Mouse (Mus musculus): ENCODE data around the gene Aldh16a1.
A peak's percentile ranks its signal among the peaks of the same experiment; 100 is the strongest.
"Not testable (repeated sequence)": the region's sequence is repeated elsewhere in the genome, so short reads cannot be mapped to it uniquely, and the experiment has no call there.

The Aldh16a1 gene

GRCm38 (mm10) chr7:45157459-45157858 is 3.1 kb upstream of the Aldh16a1 start:
- no peak for DNase-seq (ENCODE audit: low read depth, low spot score)

GRCm38 (mm10) chr7:45156206-45156605 is 1.8 kb upstream of the Aldh16a1 start:
- no peak for DNase-seq (ENCODE audit: low read depth, low spot score)

DNA sequence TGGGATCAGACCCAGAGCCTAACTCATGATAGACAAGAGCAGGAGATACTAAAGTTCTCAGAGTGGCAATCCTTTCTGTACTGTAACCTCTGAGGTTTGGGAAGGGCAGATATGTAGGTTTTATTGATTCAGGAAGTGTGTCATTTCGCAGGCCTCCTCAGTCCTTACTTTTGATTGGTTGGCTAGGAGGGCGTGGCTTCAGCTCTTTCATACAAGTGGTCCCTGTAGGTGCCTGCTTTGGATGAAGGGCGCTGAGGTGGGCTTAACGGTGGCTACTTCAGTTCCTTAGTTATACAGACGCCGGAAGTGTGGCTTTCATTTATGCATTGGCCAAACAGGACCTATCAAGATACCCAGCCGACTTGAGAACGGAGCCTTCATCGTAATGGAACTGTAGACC is 1.2 kb upstream of the Aldh16a1 start:
- peak; percentile 86 for DNase-seq (ENCODE audit: low read depth, low spot score)

DNA sequence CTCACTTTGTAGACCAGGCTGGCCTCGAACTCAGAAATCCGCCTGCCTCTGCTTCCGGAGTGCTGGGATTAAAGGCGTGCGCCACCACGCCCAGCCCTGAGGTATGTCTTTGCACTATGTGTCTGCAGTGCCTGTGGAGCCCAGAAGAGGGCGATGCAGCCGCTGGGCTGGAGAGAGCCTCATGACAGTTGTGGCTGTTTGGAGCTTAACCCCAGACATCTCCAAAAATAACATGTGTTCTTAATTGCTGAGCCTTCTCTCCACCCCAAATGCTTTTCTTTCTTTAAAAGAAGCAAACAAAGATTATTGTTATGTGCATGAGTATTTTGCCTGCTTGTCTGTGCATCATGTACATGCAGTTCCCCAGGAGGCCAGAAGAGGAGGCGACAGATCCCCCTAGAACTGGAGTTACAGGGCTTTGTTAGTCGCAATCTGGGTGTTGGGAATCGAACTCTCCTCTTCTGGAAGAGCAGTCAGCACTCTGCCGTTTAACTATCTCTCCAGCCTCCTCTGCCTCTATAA is 670 bp upstream of the Aldh16a1 start:
- DNase-seq (ENCODE audit: low read depth, low spot score): peak; percentile 96

DNA sequence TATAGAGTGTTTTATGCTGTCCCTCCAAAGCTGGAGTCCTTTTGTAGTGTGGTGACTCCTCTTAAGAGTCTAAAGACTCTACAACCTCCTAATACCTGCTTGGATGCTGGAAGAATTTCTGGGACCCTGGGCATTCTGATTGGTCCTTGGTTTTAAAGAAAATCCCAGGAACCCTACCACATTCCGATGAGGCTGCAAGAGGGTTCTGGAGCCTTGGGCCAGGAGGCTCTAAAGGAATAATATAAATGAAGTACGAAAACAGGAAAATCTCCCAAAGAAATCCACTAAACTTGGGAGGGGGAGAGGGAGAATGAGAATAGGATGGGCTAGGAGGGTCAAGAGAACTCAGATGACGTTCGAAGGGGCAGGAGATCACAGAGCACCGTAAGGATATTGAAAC is 798 bp downstream of the Aldh16a1 start:
- peak; percentile 54 for DNase-seq (ENCODE audit: low read depth, low spot score)

GRCm38 (mm10) chr7:45153052-45153451 is 1.3 kb downstream of the Aldh16a1 start:
- not testable (repeated sequence) for DNase-seq (ENCODE audit: low read depth, low spot score)

GRCm38 (mm10) chr7:45151303-45151702 is 3.1 kb downstream of the Aldh16a1 start:
- DNase-seq (ENCODE audit: low read depth, low spot score): no peak

DNA sequence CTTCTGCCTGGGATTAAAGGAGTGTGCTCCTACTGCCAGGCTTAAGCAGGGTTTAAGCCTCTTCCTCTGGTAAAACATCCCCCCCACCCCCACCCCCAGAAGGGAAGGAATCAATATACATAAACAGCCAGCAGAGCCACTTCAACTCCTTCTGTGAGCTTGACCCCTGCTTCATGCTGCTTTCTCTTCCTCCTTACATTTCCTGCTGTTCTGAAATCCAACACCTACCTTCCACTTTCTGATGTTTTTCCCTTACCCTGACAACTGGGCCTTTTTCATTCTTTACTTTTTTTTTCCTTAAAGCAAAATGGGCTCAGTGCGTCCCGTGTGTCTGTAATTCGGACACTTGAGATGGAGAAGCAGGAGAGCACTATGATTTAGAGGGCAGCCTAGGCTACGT is 4.1 kb downstream of the Aldh16a1 start:
- no peak for DNase-seq (ENCODE audit: low read depth, low spot score)

DNA sequence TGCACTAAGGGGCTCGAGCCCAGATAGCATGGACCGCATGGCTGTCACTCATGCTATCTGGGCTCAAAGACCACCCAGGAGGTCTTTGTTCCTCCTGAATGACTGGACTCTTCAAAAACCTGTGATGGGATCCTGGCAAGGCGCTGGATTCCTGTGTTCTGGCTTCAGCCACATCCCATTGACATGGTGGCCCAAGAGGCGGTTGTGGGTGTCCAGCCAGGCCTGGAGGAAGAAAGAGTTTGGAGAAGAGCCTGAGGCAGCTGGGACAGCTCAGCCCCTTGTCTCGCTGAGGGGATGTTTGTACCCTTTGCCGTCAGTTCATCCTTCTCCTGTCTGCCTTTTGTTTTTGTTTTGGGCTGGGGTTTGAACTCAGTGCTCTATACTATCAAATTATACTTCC is 4.8 kb downstream of the Aldh16a1 start:
- no peak for DNase-seq (ENCODE audit: low read depth, low spot score)

GRCm38 (mm10) chr7:45148534-45149098 is 5.8 kb downstream of the Aldh16a1 start:
- DNase-seq (ENCODE audit: low read depth, low spot score): no peak

DNA sequence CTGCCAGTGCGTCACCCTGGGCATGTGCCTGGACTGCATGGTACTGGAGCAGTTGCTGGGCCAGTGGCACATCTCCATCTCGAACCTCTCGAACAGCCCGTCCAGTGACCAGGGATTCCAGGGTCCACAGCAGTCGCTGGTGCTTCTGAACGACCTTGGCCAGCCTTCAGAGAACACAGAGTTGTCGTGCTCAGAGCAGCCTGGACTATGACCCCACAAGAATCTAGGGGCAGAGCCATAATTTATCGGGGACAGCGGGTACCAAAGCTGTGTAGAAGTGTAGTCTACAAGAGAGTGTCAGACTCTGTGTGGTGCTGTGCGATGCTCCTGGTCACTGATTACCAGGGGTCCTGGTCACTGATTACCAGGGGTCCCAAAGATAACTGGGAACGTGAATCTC is 6.5 kb downstream of the Aldh16a1 start:
- DNase-seq (ENCODE audit: low read depth, low spot score): no peak

- no peak for DNase-seq (ENCODE audit: low read depth, low spot score)
Observed at GRCm38 (mm10) chr7:45147267-45147666, 7.1 kb downstream of the Aldh16a1 start.

DNA sequence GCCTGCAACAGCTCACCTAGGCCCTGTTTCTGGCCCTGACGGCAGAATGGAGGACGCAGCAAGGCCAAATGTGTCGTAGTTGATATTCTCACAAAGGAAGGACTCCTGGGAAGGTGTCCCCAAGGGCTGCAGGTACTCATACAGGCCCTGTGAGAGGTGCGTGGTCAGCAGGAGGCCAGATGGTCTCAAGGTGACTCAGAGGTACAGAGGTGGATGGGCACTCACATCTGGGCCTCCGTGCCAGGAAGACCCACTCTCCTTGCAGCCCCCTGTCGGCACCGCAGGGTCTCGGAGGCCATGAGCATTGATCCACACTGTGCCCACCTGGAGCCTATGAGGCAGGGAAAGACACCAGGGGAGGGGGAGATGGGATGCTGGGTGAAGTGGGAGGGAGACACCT is 8.9 kb downstream of the Aldh16a1 start:
- DNase-seq (ENCODE audit: low read depth, low spot score): no peak

DNA sequence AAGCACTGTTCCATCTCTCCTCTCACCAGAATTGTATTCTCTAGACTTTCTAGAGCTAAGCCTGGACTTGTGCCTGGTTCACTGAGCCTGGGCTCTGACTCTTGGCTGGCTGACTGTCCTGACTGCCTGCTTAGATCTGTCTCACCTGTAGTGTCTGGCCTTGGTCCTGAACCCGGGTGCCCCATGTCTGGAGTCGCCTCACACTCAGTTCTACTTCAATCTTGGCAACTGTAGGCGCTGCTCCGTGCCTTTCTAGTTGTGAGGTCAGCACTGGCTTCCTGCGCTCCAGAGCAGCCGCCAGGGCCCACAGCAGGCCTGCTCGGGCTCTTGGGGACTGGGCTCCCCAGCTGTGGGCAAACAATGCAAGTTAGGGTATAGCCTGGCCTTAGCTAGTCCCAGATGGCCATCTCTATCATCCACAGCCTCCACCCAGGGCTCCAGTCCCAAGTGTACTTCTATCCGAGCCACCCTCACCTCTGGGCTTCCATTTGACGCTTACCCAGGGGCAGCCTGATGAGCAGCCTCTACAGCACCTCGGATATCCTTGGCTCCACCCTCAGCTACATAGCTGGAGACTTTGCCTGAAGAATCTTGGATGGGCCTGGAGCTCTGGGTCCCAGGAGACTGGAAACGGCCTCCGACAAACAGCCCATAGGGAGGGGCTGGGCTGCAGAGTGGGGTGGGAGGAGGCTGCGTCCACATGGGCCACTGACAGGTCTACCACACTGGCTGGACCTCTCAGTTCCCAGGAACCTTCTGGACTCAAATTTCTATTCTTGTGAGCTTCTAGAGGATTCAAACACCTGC is 9.8 kb downstream of the Aldh16a1 start:
- DNase-seq (ENCODE audit: low read depth, low spot score): no peak

- DNase-seq (ENCODE audit: low read depth, low spot score): no peak
Observed at GRCm38 (mm10) chr7:45141914-45142313, 12.5 kb downstream of the Aldh16a1 start.

GRCm38 (mm10) chr7:45141319-45141718 is 13.1 kb downstream of the Aldh16a1 start:
- no peak for DNase-seq (ENCODE audit: low read depth, low spot score)

- DNase-seq (ENCODE audit: low read depth, low spot score): no peak
Observed at GRCm38 (mm10) chr7:45139904-45140723, 14.3 kb downstream of the Aldh16a1 start.

- DNase-seq (ENCODE audit: low read depth, low spot score): no peak
Observed at GRCm38 (mm10) chr7:45138403-45138802, 16.0 kb downstream of the Aldh16a1 start.

DNA sequence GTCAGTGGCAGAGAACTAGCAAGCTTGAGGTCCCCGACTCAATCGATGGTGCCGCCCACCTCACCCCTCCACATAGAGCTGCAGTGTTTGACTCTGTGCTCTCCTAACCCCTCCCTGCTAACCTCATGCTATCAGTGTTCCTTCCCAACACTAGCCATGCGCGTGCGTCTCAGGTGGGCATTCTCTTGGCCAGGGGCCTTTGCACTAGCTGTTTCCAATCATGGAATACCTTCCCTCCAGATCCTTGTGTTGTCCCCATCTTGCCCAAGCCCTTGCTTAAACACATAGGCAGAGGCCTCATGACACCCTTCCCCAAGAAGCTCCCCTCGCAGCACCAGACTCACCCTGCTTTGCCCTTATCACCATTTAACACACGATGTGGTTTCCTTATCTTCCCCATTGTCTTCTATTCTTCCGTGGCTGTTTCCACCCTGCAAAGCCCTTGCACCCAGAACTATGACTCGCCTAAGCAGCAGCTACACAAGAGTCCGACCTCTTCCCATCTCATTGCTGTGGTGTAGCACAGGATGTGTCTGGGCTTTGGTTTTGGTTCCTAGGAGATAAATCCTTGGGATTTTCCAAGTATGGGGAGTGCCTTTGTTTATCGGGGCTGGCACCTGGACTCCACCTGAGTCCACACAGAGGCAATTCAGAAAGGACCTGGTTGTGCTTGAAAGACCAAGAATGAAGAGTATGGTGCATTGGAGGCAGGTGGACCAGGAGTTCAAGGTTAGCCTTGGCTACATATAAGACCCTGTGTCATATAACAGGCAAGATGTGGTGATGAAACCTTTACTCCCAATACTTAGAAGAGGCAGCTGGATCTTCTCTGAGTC is 17.0 kb downstream of the Aldh16a1 start:
- no peak for DNase-seq (ENCODE audit: low read depth, low spot score)

GRCm38 (mm10) chr7:45135993-45136567 is 18.3 kb downstream of the Aldh16a1 start, which contains the start of the genes Gm45713 and Flt3l:
TSS of gene Gm45713 (minus strand) at chr7:45136231.
TSS of gene Flt3l (minus strand) at chr7:45136432.
- peak; percentile 88 for DNase-seq (ENCODE audit: low read depth, low spot score)

DNA sequence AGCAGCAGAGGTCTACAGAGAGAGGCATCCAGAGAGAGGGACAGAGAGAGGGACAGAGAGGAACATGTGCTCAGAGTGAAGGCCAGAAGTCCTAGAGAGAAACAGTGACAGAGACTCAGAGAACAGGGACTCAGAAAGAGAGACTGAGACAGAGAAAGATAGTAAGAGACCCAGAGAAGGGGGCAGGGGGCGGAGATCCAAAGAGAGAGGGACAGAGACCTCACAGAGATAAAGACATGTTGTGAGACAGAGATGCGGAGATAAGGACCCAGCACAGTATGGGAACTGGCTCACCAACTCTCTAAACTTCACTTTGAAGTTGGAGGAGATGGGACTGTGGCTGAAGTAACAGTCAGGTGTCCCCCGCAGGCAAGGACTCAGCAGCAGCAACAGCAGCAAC is 19.0 kb downstream of the Aldh16a1 start:
- no peak for DNase-seq (ENCODE audit: low read depth, low spot score)
